Mouse (Mus musculus): ENCODE data around the gene Plk1.

The Plk1 gene

DNA sequence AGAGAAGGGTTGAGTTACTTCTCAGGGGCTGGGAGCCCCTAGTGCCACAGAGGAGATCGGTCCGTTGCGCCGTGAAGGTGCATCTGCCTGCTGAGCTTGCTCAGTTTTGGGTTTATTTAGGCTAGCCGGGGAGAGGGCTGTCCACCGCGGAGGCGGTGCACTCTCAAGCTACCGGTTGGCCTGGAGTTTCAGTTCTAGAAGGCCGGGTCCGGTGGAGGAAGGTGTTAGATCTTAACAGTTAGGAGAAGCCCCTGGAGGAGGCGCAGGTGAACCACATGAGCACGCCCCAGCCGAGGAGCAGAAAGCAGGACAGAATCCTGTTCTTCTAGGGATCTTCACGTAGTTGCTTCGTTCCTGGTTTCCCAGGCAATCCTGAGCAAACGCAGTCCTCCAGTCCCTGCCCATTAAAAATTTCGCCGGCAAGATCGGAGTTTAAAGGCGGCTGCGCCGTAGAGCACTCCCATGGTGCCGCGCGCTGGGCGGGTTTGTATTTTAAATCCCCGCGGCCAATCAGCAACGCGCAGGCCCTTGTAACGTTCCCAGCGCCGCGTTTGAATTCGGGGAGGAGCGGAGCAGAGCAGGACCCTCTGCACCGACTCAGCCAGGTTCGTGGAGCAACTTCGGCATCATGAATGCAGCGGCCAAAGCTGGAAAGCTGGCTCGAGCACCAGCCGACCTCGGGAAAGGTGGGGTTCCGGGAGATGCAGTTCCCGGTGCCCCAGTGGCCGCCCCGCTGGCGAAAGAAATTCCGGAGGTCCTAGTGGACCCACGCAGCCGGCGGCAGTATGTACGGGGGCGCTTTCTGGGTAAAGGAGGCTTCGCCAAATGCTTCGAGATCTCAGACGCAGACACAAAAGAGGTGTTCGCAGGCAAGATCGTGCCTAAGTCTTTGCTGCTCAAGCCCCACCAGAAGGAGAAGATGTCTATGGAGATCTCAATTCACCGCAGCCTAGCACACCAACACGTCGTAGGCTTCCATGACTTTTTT, at the start of gene Plk1:
TSS of gene Plk1 (plus strand) at position 525 of the 988 bp plus-strand sequence.
- peak; percentile 82 to 93 for DNase-seq (ENCODE audit: inconsistent age in 2 of 2, low spot score in 1 of 2)

DNA sequence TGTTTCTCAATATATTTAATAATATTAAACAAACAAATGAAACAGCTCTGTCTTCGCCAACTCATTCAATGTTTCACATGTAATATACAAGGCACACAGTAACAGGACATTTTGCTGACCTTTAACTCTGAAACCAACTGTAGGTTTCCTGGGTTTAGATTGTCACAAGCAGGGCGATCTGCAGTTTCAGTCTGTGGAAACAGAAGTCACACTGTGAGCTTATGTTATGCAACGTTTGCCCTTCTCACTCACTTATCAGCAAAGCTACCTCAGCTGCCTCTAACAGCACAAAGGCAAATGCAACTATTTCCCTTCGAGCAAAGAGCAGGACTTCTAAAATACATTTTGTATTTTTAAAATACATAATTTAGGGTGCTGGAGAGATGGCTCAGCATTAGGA, 35.7 kb upstream of the Plk1 start:
- no peak for DNase-seq (ENCODE audit: inconsistent age in 2 of 2, low spot score in 1 of 2)

DNA sequence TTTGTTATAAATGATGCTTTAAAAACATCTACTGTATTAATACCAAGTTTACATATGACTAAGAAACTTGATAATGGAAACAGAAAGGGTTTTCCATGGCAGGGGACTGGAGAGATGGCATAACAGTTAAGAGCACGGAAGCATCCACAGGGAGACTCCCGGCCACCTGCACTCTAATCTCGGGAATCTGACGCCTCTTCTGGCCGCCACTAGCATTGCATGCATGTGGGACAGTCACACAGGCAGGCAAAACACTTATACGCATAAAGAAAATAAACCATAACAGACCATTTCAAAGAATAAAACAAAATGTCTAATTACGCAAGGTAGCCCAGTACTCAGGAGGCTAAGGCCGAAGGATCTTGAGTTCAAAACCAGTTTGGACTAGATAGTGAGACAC, 33.6 kb upstream of the Plk1 start:
- DNase-seq (ENCODE audit: inconsistent age in 2 of 2, low spot score in 1 of 2) = no peak

DNA sequence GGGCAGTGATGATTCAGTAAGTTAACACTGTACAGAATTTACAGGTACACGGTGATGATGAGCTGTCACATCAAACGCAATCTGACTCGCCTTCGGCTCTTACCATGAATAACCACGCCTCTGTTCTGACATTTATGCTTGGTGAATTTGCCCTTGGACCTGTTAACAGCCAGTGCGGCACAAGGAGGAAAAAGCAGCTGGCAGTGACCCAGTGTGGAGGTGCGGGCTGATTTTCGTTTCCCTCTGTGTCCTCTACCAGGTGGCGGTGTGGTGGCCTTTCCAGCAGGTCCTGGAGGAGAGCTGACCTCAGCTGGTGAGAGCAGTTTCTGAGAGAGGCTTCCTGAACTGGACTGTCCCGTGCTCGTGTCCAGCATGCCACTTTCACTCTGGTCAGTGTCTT, 32.3 kb upstream of the Plk1 start:
- peak in 1 of 2 experiments; percentile 43 for DNase-seq (ENCODE audit: inconsistent age in 2 of 2, low spot score in 1 of 2)

DNA sequence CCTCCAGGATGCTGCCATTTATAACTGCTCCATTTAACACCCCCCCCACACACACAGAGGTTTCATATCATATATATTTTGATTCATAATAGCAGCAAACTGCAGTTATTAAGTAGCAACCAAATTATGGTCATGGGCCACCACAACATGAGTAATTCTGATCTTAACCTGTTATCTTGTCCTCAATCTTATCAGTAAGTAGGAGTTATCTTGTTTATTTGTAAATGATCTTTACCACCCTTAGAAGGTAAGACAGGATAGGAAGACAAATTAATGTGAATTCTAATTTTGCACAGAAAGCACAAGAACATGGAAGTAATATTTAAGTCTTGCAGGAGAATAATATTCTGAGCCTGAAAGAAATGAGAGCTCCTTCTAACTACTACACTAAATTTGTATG, 27.4 kb upstream of the Plk1 start:
- no peak for DNase-seq (ENCODE audit: inconsistent age in 2 of 2, low spot score in 1 of 2)

DNA sequence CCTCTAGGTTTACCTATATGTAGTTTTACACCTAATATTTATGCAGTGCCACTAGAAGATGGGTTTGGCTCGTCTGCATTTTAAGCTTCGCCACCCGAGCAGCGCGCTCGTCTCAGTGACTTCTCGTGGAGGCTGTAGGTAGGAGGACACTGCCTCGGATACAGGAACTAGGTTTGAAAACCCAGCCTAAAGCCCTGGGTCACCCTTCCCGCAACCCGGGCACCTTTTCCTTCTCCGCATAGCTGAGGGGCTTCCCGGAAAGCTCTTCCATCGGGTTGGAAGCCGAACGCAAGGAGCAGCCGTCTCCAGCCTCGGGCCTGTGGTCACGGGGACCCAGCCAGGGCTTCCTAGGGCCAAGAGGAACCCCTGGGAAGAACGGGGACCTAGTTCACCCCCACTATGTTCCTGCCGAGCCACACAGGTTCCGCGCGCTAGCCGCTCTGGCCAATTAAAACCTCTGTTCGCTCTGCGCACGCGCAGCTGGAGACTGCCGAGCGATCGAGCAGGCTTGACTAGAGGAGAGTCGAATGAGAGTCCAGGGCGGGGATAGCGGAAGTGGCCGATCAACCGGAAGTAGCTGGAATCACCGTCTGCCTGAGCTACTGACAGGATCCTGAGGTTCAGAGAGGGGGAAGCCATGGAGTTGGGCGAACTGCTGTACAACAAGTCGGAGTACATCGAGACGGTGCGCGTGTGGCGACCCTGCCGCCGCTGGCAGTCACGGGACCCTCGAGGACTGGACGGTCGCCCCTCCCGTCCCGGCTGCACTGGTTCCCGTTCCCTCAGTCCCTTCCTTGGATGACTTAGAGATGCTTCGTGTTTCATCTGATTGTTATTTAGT, 26.5 kb upstream of the Plk1 start, which contains the start of the genes Palb2 and Dctn5:
TSS of gene Palb2 (minus strand) at position 489 of the 841 bp plus-strand sequence.
TSS of gene Dctn5 (plus strand) at position 545 of the 841 bp plus-strand sequence.
- DNase-seq (ENCODE audit: inconsistent age in 2 of 2, low spot score in 1 of 2) = peak; percentile 98 to 99

DNA sequence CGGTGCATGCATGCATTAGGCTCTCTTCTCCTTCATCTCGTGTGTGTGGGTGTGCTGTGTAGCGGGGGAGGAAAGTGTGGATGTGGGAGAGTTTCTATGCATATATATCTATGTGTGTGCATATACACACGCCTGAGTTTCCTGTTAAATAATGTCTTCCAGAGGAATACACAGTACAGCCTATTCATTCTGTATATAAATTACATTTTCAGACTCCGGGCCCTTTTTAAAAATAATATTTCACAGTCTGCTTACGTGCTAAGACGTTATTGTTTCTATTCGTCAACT, 26.0 kb upstream of the Plk1 start:
- DNase-seq (ENCODE audit: inconsistent age in 2 of 2, low spot score in 1 of 2) = no peak

DNA sequence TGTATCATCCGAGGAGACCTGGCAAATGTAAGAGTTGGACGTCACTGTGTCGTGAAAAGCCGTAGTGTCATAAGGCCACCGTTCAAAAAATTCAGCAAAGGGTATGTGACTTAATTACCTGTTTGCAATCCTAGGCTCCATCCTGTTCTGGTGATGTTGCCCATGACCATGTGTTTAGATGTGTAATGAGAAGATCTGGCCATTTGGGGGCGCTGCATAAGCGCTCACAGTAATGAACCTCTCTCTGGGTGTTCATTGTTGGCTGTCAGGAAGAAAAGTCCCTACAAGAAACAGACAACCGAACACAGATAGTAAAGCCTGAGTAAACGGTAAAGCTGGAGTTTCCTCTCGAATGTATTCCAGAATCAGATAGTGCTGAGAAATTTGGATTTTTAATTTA, 24.2 kb upstream of the Plk1 start:
- DNase-seq (ENCODE audit: inconsistent age in 2 of 2, low spot score in 1 of 2) = peak in 1 of 2 experiments; percentile 41

DNA sequence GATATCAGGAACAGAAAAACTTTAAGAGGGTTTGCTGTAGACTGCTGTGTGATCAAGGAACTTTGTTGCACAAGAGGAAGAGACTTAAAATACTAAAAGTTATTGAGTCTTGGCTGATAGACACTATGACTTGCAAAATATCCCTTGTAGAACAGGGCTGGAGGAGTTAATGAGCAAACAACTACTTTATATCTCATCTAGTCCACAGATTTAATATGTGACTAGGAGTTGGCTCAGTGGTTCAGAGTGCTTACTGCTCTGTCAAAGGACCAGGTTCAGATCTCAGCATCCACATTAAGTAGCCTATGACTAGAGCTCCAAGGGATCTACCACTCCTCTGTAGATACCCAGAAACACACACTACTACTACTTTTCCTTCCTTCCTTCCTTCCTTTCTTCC, 22.2 kb upstream of the Plk1 start:
- DNase-seq (ENCODE audit: inconsistent age in 2 of 2, low spot score in 1 of 2) = no peak

DNA sequence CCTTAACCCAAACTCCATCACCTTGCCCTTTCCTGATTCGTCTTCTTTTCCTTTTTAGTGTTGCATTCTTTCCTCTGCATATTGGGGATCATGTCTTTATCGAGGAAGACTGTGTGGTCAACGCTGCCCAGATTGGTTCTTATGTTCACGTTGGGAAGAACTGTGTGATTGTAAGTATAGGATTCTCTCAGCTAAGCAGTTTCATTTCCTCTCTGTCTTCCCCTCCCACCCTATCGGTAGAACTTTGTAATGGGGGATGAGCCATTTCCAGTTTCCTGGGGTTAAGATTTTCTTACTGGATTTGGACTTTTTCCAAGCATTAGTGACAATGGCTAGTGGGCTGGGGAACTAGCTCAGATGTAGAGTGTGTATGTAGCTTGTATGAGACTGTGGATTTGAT, 21.0 kb upstream of the Plk1 start:
- no peak for DNase-seq (ENCODE audit: inconsistent age in 2 of 2, low spot score in 1 of 2)

DNA sequence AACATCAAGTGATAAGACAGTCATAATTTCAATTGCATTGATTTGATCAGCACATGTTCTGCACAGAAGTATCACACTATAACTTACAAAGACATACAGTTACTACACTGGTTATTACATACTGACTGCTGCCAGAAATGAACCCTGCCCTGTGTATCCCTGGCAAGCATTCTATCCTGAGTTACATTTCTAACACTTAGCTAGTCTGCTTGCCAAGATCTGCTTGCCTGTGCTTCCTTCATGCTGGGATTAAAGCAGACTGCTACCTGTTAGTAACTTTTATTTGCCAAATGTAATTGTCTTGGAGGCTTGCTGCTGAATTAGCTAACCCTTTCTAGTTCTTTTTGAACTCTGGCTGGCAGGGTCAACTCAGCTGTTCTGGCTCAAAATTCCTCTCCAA, 18.2 kb upstream of the Plk1 start:
- no peak for DNase-seq (ENCODE audit: inconsistent age in 2 of 2, low spot score in 1 of 2)

DNA sequence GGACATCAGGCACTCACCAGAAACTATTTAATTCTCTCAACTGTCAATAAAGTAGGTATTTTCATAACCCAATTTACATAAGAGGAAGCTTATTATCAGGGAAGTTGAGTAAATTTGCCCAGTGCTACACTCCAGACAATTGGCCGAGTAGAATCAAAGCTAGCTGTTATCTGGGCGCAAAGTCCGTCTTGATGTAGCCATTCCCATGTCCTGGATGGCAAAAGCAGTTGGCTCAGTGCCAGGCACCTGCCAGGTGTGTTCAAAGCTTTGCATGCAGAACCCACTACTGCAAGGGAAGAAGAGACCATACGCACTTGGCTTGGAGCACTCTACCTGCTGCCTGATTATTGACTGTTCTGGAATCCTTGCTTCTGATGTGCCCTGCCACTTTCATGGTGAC, 6.8 kb upstream of the Plk1 start:
- DNase-seq (ENCODE audit: inconsistent age in 2 of 2, low spot score in 1 of 2) = no peak

DNA sequence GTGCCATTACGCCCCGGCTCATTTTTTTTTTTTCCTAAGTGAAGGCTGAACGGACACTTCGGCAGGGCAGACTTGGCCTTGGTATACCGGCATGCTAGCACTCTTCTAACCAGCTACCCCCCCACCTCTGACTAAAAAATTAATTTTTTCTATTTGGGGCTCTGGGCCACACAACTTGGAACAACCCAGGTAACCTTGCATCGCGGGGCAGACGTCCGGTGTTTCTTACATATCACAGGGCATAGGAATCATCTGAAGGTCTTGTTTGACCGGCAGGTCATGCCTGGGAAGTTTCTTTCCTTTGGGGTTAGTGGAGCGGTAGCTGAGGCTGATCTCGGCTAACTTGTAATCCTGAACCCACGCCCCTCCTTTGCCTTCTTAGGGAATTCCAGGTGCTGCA, 751 bp upstream of the Plk1 start:
- no peak for DNase-seq (ENCODE audit: inconsistent age in 2 of 2, low spot score in 1 of 2)

DNA sequence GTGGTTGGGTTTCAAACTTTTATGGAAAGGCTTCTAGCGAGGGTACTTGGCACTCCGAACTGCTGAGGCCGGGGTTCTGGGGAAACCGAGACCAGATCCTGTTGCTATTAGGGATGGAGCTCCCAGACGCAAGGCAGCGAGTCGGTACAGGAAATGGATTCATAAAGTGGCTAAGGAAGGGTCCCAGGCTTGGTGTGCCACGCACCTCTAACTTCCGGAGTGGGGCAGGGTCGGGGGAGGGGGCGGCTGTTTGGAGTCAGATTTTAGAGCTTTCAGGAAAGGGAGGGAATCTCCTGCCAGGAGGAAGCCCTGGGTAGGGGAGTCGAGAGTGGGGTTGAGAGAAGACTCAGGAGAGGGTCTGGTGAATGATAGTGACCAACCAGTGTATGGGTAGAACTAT, 798 bp downstream of the Plk1 start:
- DNase-seq (ENCODE audit: inconsistent age in 2 of 2, low spot score in 1 of 2) = no peak

DNA sequence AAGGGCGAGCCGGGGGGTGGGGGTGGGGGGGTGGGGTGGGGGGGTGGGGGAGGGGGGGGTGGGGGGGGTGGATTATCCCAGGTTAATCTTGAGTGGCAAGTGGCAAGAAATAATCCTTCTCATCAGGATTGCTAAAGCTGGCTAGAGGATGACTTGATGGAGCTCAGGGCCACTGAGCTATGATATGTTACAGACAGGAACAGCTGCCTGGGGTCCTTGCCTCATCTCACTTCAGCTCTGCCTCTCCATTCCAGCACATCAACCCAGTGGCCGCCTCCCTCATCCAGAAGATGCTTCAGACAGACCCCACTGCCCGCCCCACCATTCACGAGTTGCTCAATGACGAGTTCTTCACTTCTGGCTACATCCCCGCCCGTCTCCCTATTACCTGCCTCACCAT, 4.5 kb downstream of the Plk1 start:
- DNase-seq (ENCODE audit: inconsistent age in 2 of 2, low spot score in 1 of 2) = no peak

DNA sequence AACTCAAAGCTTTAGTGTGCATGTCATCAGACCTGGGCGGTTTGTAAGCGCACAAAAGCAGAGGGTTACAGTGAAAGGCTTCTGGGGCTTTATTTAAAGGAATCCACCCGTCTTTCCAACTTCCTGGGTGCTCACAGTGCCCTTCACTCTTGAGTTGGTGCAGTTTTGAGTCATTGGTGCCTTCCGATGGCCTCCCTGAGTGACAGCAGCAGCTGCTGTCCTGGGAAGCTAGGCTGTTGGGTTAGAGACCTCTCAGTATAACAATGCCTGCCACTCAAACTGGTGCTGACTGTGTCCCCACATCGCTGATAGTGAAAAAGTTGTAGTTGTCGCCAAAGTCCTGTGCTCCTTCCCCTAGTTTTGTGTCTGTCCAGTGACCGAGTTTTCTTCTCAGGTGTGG, 8.0 kb downstream of the Plk1 start:
- no peak for DNase-seq (ENCODE audit: inconsistent age in 2 of 2, low spot score in 1 of 2)

DNA sequence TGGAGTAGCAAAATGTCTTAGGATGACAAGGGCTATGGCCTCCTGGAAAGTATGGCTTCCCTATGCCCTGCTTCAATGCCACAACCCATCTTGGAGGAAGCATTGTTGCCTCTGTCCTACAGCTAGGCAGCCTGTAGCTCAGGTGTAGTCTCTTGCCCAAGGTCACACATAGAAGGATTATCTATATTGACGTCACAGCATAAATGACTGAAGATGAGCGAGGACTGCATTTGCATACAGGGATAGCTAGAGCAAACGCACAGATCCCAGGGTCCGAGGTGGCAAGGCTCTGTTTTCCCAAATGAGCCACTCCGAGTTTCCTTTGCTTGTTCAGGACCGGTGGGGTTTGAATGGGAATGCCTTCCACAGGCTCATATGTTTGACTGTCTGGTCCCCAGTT, 11.5 kb downstream of the Plk1 start:
- DNase-seq (ENCODE audit: inconsistent age in 2 of 2, low spot score in 1 of 2) = no peak

DNA sequence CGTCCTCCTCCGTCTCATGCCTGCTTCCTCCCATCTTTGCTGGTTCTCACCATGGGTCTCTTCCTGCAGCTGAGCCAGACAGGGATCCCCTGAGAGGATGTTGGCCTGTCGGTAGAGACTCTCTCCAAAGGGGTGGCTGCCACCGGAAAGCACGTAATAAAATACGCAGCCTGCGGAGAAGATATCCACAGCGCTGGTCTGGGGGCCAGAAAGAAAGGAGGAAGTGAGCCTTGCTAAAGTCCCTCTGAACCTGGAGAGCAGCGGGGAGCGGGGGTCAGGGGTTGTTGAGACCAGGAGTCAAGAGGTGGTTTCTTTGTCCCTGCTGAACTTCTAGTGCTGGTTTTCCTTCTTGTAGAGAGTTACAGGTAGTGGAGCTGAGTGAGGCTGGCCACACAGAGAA, 12.4 kb downstream of the Plk1 start:
- DNase-seq (ENCODE audit: inconsistent age in 2 of 2, low spot score in 1 of 2) = no peak

DNA sequence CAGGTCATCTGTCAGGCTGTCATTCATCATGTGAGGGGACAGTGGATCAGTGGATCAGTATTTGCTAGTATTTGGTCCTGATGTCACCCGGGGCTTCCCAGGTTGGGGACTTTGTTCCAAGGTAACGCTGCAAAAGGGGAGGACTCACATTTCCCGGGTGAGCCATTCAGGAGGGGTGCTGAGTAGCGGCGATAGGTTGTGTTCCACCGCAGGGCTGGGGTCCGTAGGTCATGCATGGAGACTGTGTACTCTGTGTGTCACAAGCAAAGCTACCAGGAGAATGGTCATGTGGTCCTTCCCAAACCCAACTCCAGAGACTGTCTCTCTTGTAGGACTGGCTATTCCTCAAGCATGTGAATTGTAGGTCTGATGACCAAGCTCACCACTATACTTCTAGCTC, 21.5 kb downstream of the Plk1 start:
- no peak for DNase-seq (ENCODE audit: inconsistent age in 2 of 2, low spot score in 1 of 2)

DNA sequence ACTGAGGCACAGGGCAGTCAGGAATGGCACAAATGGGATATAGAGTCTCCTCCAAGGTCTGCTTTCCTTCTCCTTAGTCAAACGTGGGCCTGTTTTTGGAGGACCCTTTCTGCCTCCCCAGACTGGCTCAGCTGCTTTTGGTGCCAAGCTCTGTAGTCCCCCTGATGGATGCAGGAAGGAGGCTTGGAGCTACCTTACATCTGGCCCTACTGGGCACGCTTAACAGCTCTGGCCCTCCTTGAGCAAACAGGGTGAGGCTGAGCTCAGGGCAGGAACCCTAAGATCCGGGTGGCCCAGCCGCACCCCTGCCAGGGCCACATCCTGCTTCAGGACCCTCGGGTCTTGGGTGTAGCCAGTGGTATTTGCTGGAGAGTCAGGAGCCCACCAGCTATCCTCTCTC, 25.3 kb downstream of the Plk1 start:
- DNase-seq (ENCODE audit: inconsistent age in 2 of 2, low spot score in 1 of 2) = no peak

DNA sequence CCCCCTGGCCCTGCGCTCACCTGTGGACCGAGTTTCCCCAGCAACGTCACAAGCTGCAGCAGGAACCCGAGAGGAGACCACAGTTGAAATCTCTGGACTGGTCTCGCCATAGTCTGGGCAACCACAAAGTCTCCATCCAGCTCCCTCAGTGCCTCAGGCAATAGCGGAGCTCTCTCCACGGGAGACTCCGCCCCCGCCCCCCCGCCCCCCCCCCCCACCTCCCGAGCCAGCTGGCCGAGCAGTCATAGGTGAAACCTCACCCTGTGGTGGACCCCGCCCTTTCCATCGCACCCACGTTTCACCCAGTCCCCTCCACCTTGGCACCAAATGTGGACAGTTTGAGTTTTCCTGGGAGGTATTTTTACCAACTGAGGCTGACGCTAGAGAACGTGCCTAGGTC, 26.8 kb downstream of the Plk1 start, which contains the start of gene Ern2:
TSS of gene Ern2 (minus strand) at position 165 of the 400 bp plus-strand sequence.
- DNase-seq (ENCODE audit: inconsistent age in 2 of 2, low spot score in 1 of 2) = no peak

DNA sequence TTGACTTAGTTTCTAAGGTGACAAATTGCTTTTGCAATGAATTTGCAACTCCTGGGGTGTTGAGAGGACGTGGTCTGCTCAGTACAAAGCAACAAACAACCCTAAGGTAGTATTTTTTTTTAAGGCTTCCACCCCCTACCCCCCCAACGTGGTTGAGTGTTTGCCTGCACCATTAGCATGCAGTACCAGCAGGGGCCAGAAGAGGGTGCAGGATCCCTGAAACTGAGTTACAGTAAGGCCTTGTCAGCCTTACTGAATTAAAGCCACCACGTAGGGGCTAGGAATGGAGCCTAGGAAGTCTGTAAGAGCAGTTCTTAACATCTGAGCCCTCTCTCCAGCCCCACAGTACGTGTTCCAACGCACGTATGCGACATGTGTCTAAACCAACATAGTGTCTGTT, 30.2 kb downstream of the Plk1 start:
- DNase-seq (ENCODE audit: inconsistent age in 2 of 2, low spot score in 1 of 2) = peak; percentile 14 to 67

Measured in adrenal gland, adult (tissue).